Mouse (Mus musculus): ENCODE measurements around the gene Fgf18.

Fgf18 gene

DNA sequence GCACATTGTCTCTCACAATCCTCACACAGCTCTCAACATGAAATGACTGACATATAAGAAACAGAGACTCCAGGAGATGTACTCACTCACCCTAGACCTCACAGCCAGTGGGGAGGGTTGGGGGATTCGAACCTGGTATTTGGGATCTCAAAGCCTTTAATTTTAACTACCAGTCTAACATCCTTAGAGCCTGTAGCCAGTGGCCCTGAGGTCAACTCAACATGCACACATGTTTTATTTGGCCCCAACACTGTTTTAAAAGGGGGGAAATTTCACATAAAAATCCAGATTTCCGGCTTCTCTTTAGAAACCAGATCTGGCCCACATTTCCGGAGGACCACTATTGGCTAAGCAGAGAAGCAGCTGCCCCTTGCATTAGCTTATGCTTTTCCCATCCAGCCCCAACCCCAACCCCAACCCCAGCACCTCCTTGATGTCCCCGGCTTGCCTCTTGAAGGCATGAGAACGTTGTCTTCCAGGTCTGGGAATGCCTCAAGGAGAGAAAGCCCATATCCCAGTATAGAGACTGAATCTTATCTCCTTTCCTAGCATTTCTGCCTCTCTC, 75.8 kb downstream of the Fgf18 start:
- in situ Hi-C loops (cut with MboI), result no loop called here

DNA sequence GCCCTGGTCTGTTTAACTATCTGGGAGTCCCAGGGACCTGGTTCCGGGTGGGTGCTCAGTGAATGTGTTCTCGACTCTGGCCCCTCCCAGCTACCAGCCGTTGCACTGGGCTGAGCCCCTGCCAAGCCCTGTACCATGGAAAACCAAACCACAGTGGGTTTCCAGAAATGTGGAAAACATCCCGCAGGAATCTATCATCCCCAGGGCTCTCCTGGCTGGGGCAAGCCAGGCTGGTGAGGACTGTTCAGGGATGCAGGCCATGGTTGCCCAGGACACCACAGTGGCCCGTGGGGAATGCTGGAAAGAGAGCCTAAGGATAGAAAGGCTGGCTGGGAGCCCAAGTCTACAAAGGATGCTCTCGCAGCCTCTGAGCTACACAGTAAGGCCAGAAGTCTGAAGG, 76.7 kb downstream of the Fgf18 start:
- in situ Hi-C loops (cut with MboI), result no loop called here

All from mature B cell (primary cell).